Mouse (Mus musculus): ENCODE data around the gene Them7. TPM values are rescaled to one million over a fixed set of nuclear protein-coding genes. Genes with fewer than 3 reads are reported as not detected.
A peak's percentile ranks its signal among the peaks of the same experiment; 100 is the strongest.

The Them7 gene
- polyA plus RNA-seq, 1 experiment from 2014 or later: 0.26 TPM

- no peak for TF ChIP-seq CTCF (IDR thresholded peaks at IDR 0.05; ENCODE audit: low read depth)
- WGBS: 74% methylated on average over 9 of the region's 9 CpGs
- no peaks in the 10 kb centered on the region for H3K27me3 ChIP-seq (replicated peaks; ENCODE audit: control insufficient read depth, insufficient read depth, low read length)
- H3K4me3 ChIP-seq (ENCODE audit: low read depth, low read length): no peak overlapping the region
- H3K9me3 ChIP-seq (ENCODE audit: control insufficient read depth): no peaks in the 10 kb centered on the region
- no peak overlapping the region for H3K4me2 ChIP-seq (replicated peaks; ENCODE audit: low read depth)
- ATAC-seq: no peak
- no peak overlapping the region for H3K9ac ChIP-seq (ENCODE audit: low read depth, low read length)
- H3K4me1 ChIP-seq (replicated peaks; ENCODE audit: control insufficient read depth, insufficient read depth, low read length): peaks cover 9% of the 10 kb centered on the region; the same call in 1 of the 2 replicates
- H3K27ac ChIP-seq (ENCODE audit: low read depth, low read length): no peak overlapping the region
- no peaks in the 10 kb centered on the region; the same call in 1 of the 2 replicates for H3K36me3 ChIP-seq (ENCODE audit: control insufficient read depth, insufficient read depth)
Observed at GRCm38 (mm10) chr2:105396066-105396465, 171.9 kb downstream of the Them7 start.

- 39% methylated on average over 5 of the region's 5 CpGs for WGBS
- peak overlapping the region; percentile 97 for H3K4me2 ChIP-seq (replicated peaks; ENCODE audit: low read depth)
- no peaks in the 10 kb centered on the region for H3K9me3 ChIP-seq (ENCODE audit: control insufficient read depth)
- no peak for TF ChIP-seq CTCF (IDR thresholded peaks at IDR 0.05; ENCODE audit: low read depth)
- no peak for ATAC-seq
- 0 out of 2 replicates have a peak overlapping the region, but pooled peaks have one; percentile 74 for H3K9ac ChIP-seq (ENCODE audit: low read depth, low read length)
- H3K4me1 ChIP-seq (replicated peaks; ENCODE audit: control insufficient read depth, insufficient read depth, low read length): peaks cover 9% of the 10 kb centered on the region; the same call in 1 of the 2 replicates
- peak overlapping the region; percentile 79 for H3K4me3 ChIP-seq (ENCODE audit: low read depth, low read length)
- H3K36me3 ChIP-seq (ENCODE audit: control insufficient read depth, insufficient read depth): no peaks in the 10 kb centered on the region
- no peaks in the 10 kb centered on the region; the same call in 1 of the 2 replicates for H3K27me3 ChIP-seq (replicated peaks; ENCODE audit: control insufficient read depth, insufficient read depth, low read length)
- H3K27ac ChIP-seq (ENCODE audit: low read depth, low read length): no peak overlapping the region
Observed at GRCm38 (mm10) chr2:105397446-105398211, 173.5 kb downstream of the Them7 start.

- H3K27ac ChIP-seq (ENCODE audit: low read depth, low read length): peak overlapping the region; percentile 90
- peak overlapping the region; percentile 79 for H3K4me3 ChIP-seq (ENCODE audit: low read depth, low read length)
- H3K4me2 ChIP-seq (replicated peaks; ENCODE audit: low read depth): peak overlapping the region; percentile 97
- H3K27me3 ChIP-seq (replicated peaks; ENCODE audit: control insufficient read depth, insufficient read depth, low read length): no peaks in the 10 kb centered on the region; the same call in 1 of the 2 replicates
- TF ChIP-seq CTCF (IDR thresholded peaks at IDR 0.05; ENCODE audit: low read depth): no peak; the same call in 1 of the 2 replicates
- WGBS: under 1% methylated on average over 31 of the region's 31 CpGs
- H3K9ac ChIP-seq (ENCODE audit: low read depth, low read length): peak overlapping the region; percentile 74
- peaks cover 9% of the 10 kb centered on the region; the same call in 1 of the 2 replicates for H3K4me1 ChIP-seq (replicated peaks; ENCODE audit: control insufficient read depth, insufficient read depth, low read length)
- no peaks in the 10 kb centered on the region for H3K36me3 ChIP-seq (ENCODE audit: control insufficient read depth, insufficient read depth)
- ATAC-seq: peak; percentile 52
- H3K9me3 ChIP-seq (ENCODE audit: control insufficient read depth): no peaks in the 10 kb centered on the region
Observed at GRCm38 (mm10) chr2:105398636-105399084, 174.5 kb downstream of the Them7 start.

- ATAC-seq: peak; percentile 71
Observed at GRCm38 (mm10) chr2:105399085-105399891, 175.2 kb downstream of the Them7 start, which contains the start of gene Rcn1. Rcn1 (minus strand) TSS chr2:105399319.

GRCm38 (mm10) chr2:105400558-105400957 lies 176.4 kb downstream of the Them7 start:
- ATAC-seq: no peak

More at GRCm38 (mm10) chr2:105399085-105399891, 175.2 kb downstream of the Them7 start, which contains the start of gene Rcn1:
- H3K27ac ChIP-seq (ENCODE audit: low read depth, low read length): peak within 1 kb of the TSS; percentile 90
- H3K27me3 ChIP-seq (replicated peaks; ENCODE audit: control insufficient read depth, insufficient read depth, low read length): no peaks in the 10 kb centered on the region; the same call in 1 of the 2 replicates
- TF ChIP-seq CTCF (IDR thresholded peaks at IDR 0.05; ENCODE audit: low read depth): no peak; the same call in 1 of the 2 replicates
- peak within 1 kb of the TSS; percentile 97 for H3K4me2 ChIP-seq (replicated peaks; ENCODE audit: low read depth)
- under 1% methylated on average over 43 of the region's 57 CpGs for WGBS
- peak within 1 kb of the TSS; percentile 79 for H3K4me3 ChIP-seq (ENCODE audit: low read depth, low read length)
- H3K9ac ChIP-seq (ENCODE audit: low read depth, low read length): peak within 1 kb of the TSS; percentile 74
- peaks cover 9% of the 10 kb centered on the region; the same call in 1 of the 2 replicates for H3K4me1 ChIP-seq (replicated peaks; ENCODE audit: control insufficient read depth, insufficient read depth, low read length)
- no peaks in the 10 kb centered on the region for H3K36me3 ChIP-seq (ENCODE audit: control insufficient read depth, insufficient read depth)
- no peaks in the 10 kb centered on the region for H3K9me3 ChIP-seq (ENCODE audit: control insufficient read depth)

More at GRCm38 (mm10) chr2:105400558-105400957, 176.4 kb downstream of the Them7 start:
- H3K27me3 ChIP-seq (replicated peaks; ENCODE audit: control insufficient read depth, insufficient read depth, low read length): no peaks in the 10 kb centered on the region; the same call in 1 of the 2 replicates
- H3K36me3 ChIP-seq (ENCODE audit: control insufficient read depth, insufficient read depth): no peaks in the 10 kb centered on the region
- H3K4me3 ChIP-seq (ENCODE audit: low read depth, low read length): no peak overlapping the region
- no peak overlapping the region for H3K4me2 ChIP-seq (replicated peaks; ENCODE audit: low read depth)
- peaks cover 9% of the 10 kb centered on the region; the same call in 1 of the 2 replicates for H3K4me1 ChIP-seq (replicated peaks; ENCODE audit: control insufficient read depth, insufficient read depth, low read length)
- no peak for TF ChIP-seq CTCF (IDR thresholded peaks at IDR 0.05; ENCODE audit: low read depth)
- H3K9me3 ChIP-seq (ENCODE audit: control insufficient read depth): no peaks in the 10 kb centered on the region
- no peak overlapping the region for H3K9ac ChIP-seq (ENCODE audit: low read depth, low read length)
- no peak overlapping the region for H3K27ac ChIP-seq (ENCODE audit: low read depth, low read length)
- WGBS: 89% methylated on average over 4 of the region's 4 CpGs

All from intestine, postnatal 0 days (tissue).